Mouse (Mus musculus): ENCODE data around the gene Bbs9. TPM values are rescaled to one million over a fixed set of nuclear protein-coding genes. Genes with fewer than 3 reads are reported as not detected.

Gene Bbs9
- polyA plus RNA-seq, 1 experiment = 17.9 TPM

- no peaks in the 10 kb centered on the region for H3K36me3 ChIP-seq (ENCODE audit: control insufficient read depth, insufficient read depth, low read length, poor library complexity, severe bottlenecking)
- TF ChIP-seq POLR2A (IDR thresholded peaks at IDR 0.05; ENCODE audit: insufficient read depth, low read length) (no peak), CTCF (IDR thresholded peaks at IDR 0.05; ENCODE audit: low read depth, low read length) (no peak), EP300 (IDR thresholded peaks at IDR 0.05; ENCODE audit: insufficient read depth, low read depth, low read length) (no peak)
- H3K27me3 ChIP-seq (ENCODE audit: control insufficient read depth, insufficient read depth, low read length, poor library complexity, severe bottlenecking) = no peaks in the 10 kb centered on the region
- no peak overlapping the region for H3K27ac ChIP-seq (ENCODE audit: insufficient read depth, low read length)
- no peak overlapping the region for H3K4me3 ChIP-seq (ENCODE audit: low read depth, low read length)
- H3K9me3 ChIP-seq (replicated peaks; ENCODE audit: control insufficient read depth, insufficient read depth, low read length, poor library complexity, severe bottlenecking) = no peaks in the 10 kb centered on the region
- H3K9ac ChIP-seq (ENCODE audit: low read depth, poor library complexity, severe bottlenecking) = no peak overlapping the region
- H3K4me1 ChIP-seq (ENCODE audit: control insufficient read depth, insufficient read depth, low read length) = no peaks in the 10 kb centered on the region
These were observed 13.4 kb downstream of the Bbs9 start for GRCm38 (mm10) chr9:22488963-22489362.

- Histone ChIP-seq H3K9ac (ENCODE audit: low read depth, poor library complexity, severe bottlenecking) (no peak overlapping the region), H3K27ac (ENCODE audit: insufficient read depth, low read length) (no peak overlapping the region), H3K4me3 (ENCODE audit: low read depth, low read length) (no peak overlapping the region), H3K36me3 (ENCODE audit: control insufficient read depth, insufficient read depth, low read length, poor library complexity, severe bottlenecking) (no peaks in the 10 kb centered on the region), H3K27me3 (ENCODE audit: control insufficient read depth, insufficient read depth, low read length, poor library complexity, severe bottlenecking) (no peaks in the 10 kb centered on the region), H3K4me1 (ENCODE audit: control insufficient read depth, insufficient read depth, low read length) (no peaks in the 10 kb centered on the region), H3K9me3 (replicated peaks; ENCODE audit: control insufficient read depth, insufficient read depth, low read length, poor library complexity, severe bottlenecking) (no peaks in the 10 kb centered on the region)
- TF ChIP-seq POLR2A (IDR thresholded peaks at IDR 0.05; ENCODE audit: insufficient read depth, low read length) = no peak
- peak; percentile 43 for TF ChIP-seq CTCF (IDR thresholded peaks at IDR 0.05; ENCODE audit: low read depth, low read length)
- TF ChIP-seq EP300 (IDR thresholded peaks at IDR 0.05; ENCODE audit: insufficient read depth, low read depth, low read length) = no peak
These were observed 18.8 kb downstream of the Bbs9 start for GRCm38 (mm10) chr9:22494203-22494807.

DNA sequence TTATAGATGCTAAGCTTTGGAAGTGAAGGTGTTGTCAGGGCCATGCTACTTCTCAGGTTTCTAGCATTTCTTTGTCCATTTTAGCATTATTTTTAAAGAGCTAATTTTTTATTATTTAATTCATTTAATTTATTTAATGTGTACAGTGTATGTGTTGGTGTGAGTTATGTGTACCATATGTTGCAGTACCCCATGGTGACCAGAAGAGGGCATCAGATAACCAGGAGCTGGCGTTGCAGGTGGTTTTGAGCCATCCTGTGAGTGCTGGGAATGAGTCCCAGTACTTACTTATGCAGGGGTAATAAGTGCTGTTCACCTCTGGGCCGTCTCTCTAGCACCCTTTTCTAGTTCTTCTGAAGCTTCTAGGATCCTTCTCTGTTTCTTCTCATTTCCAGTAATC, 19.6 kb downstream of the Bbs9 start:
- H3K9ac ChIP-seq (ENCODE audit: low read depth, poor library complexity, severe bottlenecking) = no peak overlapping the region
- no peak overlapping the region for H3K27ac ChIP-seq (ENCODE audit: insufficient read depth, low read length)
- TF ChIP-seq POLR2A (IDR thresholded peaks at IDR 0.05; ENCODE audit: insufficient read depth, low read length) = no peak
- peak; percentile 34 for TF ChIP-seq CTCF (IDR thresholded peaks at IDR 0.05; ENCODE audit: low read depth, low read length)
- H3K36me3 ChIP-seq (ENCODE audit: control insufficient read depth, insufficient read depth, low read length, poor library complexity, severe bottlenecking) = no peaks in the 10 kb centered on the region
- H3K4me1 ChIP-seq (ENCODE audit: control insufficient read depth, insufficient read depth, low read length) = no peaks in the 10 kb centered on the region
- no peaks in the 10 kb centered on the region for H3K9me3 ChIP-seq (replicated peaks; ENCODE audit: control insufficient read depth, insufficient read depth, low read length, poor library complexity, severe bottlenecking)
- H3K4me3 ChIP-seq (ENCODE audit: low read depth, low read length) = no peak overlapping the region
- no peaks in the 10 kb centered on the region for H3K27me3 ChIP-seq (ENCODE audit: control insufficient read depth, insufficient read depth, low read length, poor library complexity, severe bottlenecking)

GRCm38 (mm10) chr9:22497021-22497767, 21.7 kb downstream of the Bbs9 start:
- H3K27me3 ChIP-seq (ENCODE audit: control insufficient read depth, insufficient read depth, low read length, poor library complexity, severe bottlenecking) = no peaks in the 10 kb centered on the region

GRCm38 (mm10) chr9:22502972-22503371, 27.5 kb downstream of the Bbs9 start:
- H3K4me3 ChIP-seq (ENCODE audit: low read depth, low read length) = no peak overlapping the region
- no peaks in the 10 kb centered on the region for H3K36me3 ChIP-seq (ENCODE audit: control insufficient read depth, insufficient read depth, low read length, poor library complexity, severe bottlenecking)
- H3K9me3 ChIP-seq (replicated peaks; ENCODE audit: control insufficient read depth, insufficient read depth, low read length, poor library complexity, severe bottlenecking) = no peaks in the 10 kb centered on the region
- H3K4me1 ChIP-seq (ENCODE audit: control insufficient read depth, insufficient read depth, low read length) = no peaks in the 10 kb centered on the region
- no peak overlapping the region for H3K27ac ChIP-seq (ENCODE audit: insufficient read depth, low read length)
- H3K9ac ChIP-seq (ENCODE audit: low read depth, poor library complexity, severe bottlenecking) = no peak overlapping the region
- TF ChIP-seq CTCF (IDR thresholded peaks at IDR 0.05; ENCODE audit: low read depth, low read length) (no peak), EP300 (IDR thresholded peaks at IDR 0.05; ENCODE audit: insufficient read depth, low read depth, low read length) (no peak), POLR2A (IDR thresholded peaks at IDR 0.05; ENCODE audit: insufficient read depth, low read length) (no peak)
- no peaks in the 10 kb centered on the region for H3K27me3 ChIP-seq (ENCODE audit: control insufficient read depth, insufficient read depth, low read length, poor library complexity, severe bottlenecking)

More at GRCm38 (mm10) chr9:22497021-22497767, 21.7 kb downstream of the Bbs9 start:
- no peak overlapping the region for H3K4me3 ChIP-seq (ENCODE audit: low read depth, low read length)
- H3K27ac ChIP-seq (ENCODE audit: insufficient read depth, low read length) = no peak overlapping the region
- TF ChIP-seq CTCF (IDR thresholded peaks at IDR 0.05; ENCODE audit: low read depth, low read length) = no peak
- no peak for TF ChIP-seq POLR2A (IDR thresholded peaks at IDR 0.05; ENCODE audit: insufficient read depth, low read length)
- TF ChIP-seq EP300 (IDR thresholded peaks at IDR 0.05; ENCODE audit: insufficient read depth, low read depth, low read length) = no peak
- H3K9ac ChIP-seq (ENCODE audit: low read depth, poor library complexity, severe bottlenecking) = no peak overlapping the region
- H3K36me3 ChIP-seq (ENCODE audit: control insufficient read depth, insufficient read depth, low read length, poor library complexity, severe bottlenecking) = no peaks in the 10 kb centered on the region
- H3K4me1 ChIP-seq (ENCODE audit: control insufficient read depth, insufficient read depth, low read length) = no peaks in the 10 kb centered on the region
- H3K9me3 ChIP-seq (replicated peaks; ENCODE audit: control insufficient read depth, insufficient read depth, low read length, poor library complexity, severe bottlenecking) = no peaks in the 10 kb centered on the region

DNA sequence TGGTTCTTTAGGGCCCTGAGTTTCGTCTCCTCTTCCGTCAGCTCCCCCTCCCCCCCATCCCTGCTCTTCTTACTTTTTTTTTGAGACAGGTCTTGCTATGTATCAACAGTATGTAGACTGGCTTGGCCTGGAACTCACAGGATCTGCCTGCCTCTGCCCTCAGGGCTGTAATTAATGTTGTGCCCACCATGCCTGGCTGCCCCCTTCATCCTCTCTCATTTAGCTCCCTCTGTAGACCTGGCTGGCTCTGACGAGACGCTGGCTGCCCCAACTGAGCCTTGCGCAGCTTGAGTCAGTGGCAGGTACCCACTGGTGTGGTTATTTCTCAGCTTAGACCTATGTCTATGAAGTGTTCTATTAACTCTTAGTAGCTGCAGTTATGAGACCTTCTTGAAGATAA, 28.1 kb downstream of the Bbs9 start:
- H3K36me3 ChIP-seq (ENCODE audit: control insufficient read depth, insufficient read depth, low read length, poor library complexity, severe bottlenecking) = no peaks in the 10 kb centered on the region
- no peak overlapping the region for H3K9ac ChIP-seq (ENCODE audit: low read depth, poor library complexity, severe bottlenecking)
- no peaks in the 10 kb centered on the region for H3K27me3 ChIP-seq (ENCODE audit: control insufficient read depth, insufficient read depth, low read length, poor library complexity, severe bottlenecking)
- H3K27ac ChIP-seq (ENCODE audit: insufficient read depth, low read length) = no peak overlapping the region
- H3K4me3 ChIP-seq (ENCODE audit: low read depth, low read length) = no peak overlapping the region
- no peaks in the 10 kb centered on the region for H3K9me3 ChIP-seq (replicated peaks; ENCODE audit: control insufficient read depth, insufficient read depth, low read length, poor library complexity, severe bottlenecking)
- TF ChIP-seq CTCF (IDR thresholded peaks at IDR 0.05; ENCODE audit: low read depth, low read length) = no peak
- TF ChIP-seq POLR2A (IDR thresholded peaks at IDR 0.05; ENCODE audit: insufficient read depth, low read length) = no peak
- no peak for TF ChIP-seq EP300 (IDR thresholded peaks at IDR 0.05; ENCODE audit: insufficient read depth, low read depth, low read length)
- no peaks in the 10 kb centered on the region for H3K4me1 ChIP-seq (ENCODE audit: control insufficient read depth, insufficient read depth, low read length)

Measured in ES-Bruce4 (cell line).